9 mouse cellular contexts compared by ENCODE assay signal in the genomic region with DNA sequence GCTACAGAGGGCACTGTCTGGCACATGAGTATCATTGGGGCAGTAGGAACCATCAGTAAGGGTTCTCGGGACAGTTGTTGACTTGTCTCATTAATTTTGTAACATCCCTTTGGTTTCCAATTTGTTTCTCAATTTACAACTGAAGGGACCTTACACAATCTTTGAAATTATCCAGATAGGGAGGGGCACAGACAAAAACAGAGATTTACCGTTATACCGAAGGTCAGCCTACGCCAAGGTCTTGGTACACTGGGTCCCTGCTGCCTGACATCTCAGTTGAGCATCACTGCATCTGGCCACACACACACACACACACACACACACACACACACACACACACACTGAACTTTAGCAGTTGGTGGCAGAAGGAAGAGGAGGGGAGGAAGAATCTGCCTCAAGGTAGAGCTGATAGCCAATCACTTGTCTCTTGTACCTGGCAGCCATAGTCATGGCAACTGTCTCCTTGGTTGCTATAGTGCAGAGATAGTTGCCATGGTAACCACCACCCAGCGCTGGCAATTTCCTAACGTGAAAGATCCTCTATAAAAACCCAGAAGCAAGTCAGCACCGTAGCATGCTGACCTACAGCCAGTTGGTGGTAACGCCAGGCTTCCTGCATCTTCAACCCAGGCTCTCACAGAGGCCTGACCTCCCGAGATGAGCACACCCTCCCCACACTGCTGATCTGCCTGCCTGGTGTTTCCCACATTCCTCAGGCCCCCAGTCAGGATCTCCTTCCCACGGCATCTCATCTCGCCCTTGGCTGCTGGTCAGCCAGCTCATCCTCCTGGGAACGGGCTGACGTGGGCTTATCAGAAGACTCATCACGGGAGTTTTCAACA. TPM values are rescaled to one million over a fixed set of nuclear protein-coding genes. Genes with fewer than 3 reads are reported as not detected.
A peak's percentile ranks its signal among the peaks of the same experiment; 100 is the strongest.
DNase-seq lines count a peak whose midpoint lies in the region; ATAC-seq and TF ChIP-seq lines count a peak whose summit lies in the region.
"Had no signal": no experiment of that assay in that cellular context is flagged by ENCODE, and none has a peak within 500 bp of the region (broad histone marks: within the 10 kb centered on the region; RNA-seq: fewer than 3 reads in every experiment).

No protein-coding gene starts in this region.

- WGBS in kidney, adult 2 months: 46% methylated on average over 14 of the region's 14 CpGs
- WGBS in embryonic facial prominence, embryonic 15.5 days: 46% methylated on average over 14 of the region's 14 CpGs
- WGBS in hindbrain, embryonic 10.5 days: 51% methylated on average over 14 of the region's 14 CpGs

- 0 out of 2 replicates have a peak, but pooled peaks have one; percentile 25 for ATAC-seq in embryonic facial prominence, embryonic 15.5 days (ENCODE audit: insufficient number of reproducible peaks, low FRiP score, low TSS enrichment, low read depth)

- DNase-seq in kidney, adult 2 months: peak; percentile 48
- no peak for DNase-seq in kidney, adult 11 months
- peak; percentile 23 for DNase-seq in MEL-GATA-1-ER (ENCODE audit: extremely low read depth, low read depth)
- no peak for DNase-seq in hindbrain, embryonic 10.5 days (ENCODE audit: low spot score)
- DNase-seq in left cerebral cortex, postnatal 25 days (ENCODE audit: low spot score in 2 of 2): peak; percentile 83 to 93
- DNase-seq in right cerebral cortex, postnatal 36 days (ENCODE audit: low spot score in 2 of 2): peak; percentile 74 to 82
- no peak for DNase-seq in ovary, postnatal 14 days (ENCODE audit: low spot score)

- no peaks in the 10 kb centered on the region for H3K27me3 ChIP-seq in kidney, adult 2 months (replicated peaks; ENCODE audit: control insufficient read depth, insufficient read depth, low read length)
- no peaks in the 10 kb centered on the region for H3K27me3 ChIP-seq in embryonic facial prominence, embryonic 15.5 days
- H3K27me3 ChIP-seq in hindbrain, embryonic 10.5 days (ENCODE audit: insufficient read depth, poor library complexity, severe bottlenecking): no peaks in the 10 kb centered on the region

- TF ChIP-seq CTCF in kidney, adult 2 months (conservative IDR thresholded peaks at IDR 0.05; ENCODE audit: insufficient read depth, insufficient read length, low read depth, low read length): no peak

- no peaks in the 10 kb centered on the region for H3K4me1 ChIP-seq in kidney, adult 2 months (ENCODE audit: control insufficient read depth, insufficient read depth, low read length)
- 0 out of 2 replicates have a peak, but pooled peaks cover 3% of the 10 kb centered on the region for H3K4me1 ChIP-seq in embryonic facial prominence, embryonic 15.5 days
- H3K4me1 ChIP-seq in hindbrain, embryonic 10.5 days (replicated peaks): peaks cover 26% of the 10 kb centered on the region

- H3K4me3 ChIP-seq in kidney, adult 2 months (ENCODE audit: insufficient read depth, low read depth, low read length): no peak overlapping the region
- no peak overlapping the region for H3K4me3 ChIP-seq in embryonic facial prominence, embryonic 15.5 days (replicated peaks)
- H3K4me3 ChIP-seq in hindbrain, embryonic 10.5 days: no peak overlapping the region

- intact Hi-C loops in left cerebral cortex, postnatal 25 days (cut with DNase I): no loop called here

- no peaks in the 10 kb centered on the region for H3K36me3 ChIP-seq in kidney, adult 2 months (ENCODE audit: control insufficient read depth, insufficient read depth, low read length)
- no peaks in the 10 kb centered on the region for H3K36me3 ChIP-seq in embryonic facial prominence, embryonic 15.5 days
- no peaks in the 10 kb centered on the region for H3K36me3 ChIP-seq in hindbrain, embryonic 10.5 days

- no peak overlapping the region for H3K4me2 ChIP-seq in embryonic facial prominence, embryonic 15.5 days (replicated peaks)

- no peak overlapping the region for H3K9ac ChIP-seq in embryonic facial prominence, embryonic 15.5 days

- no peaks in the 10 kb centered on the region for H3K9me3 ChIP-seq in embryonic facial prominence, embryonic 15.5 days (replicated peaks)
- H3K9me3 ChIP-seq in hindbrain, embryonic 10.5 days: no peaks in the 10 kb centered on the region

- TF ChIP-seq POLR2A in kidney, adult 2 months (IDR thresholded peaks at IDR 0.05; ENCODE audit: low read depth, low read length): no peak

- H3K27ac ChIP-seq in kidney, adult 2 months (ENCODE audit: insufficient read depth, low read depth, low read length): no peak overlapping the region
- H3K27ac ChIP-seq in embryonic facial prominence, embryonic 15.5 days (replicated peaks): no peak overlapping the region
- peak overlapping the region; percentile 29; the same call in 1 of the 2 replicates for H3K27ac ChIP-seq in hindbrain, embryonic 10.5 days

RNA-seq across cellular contexts. Expression of a gene that starts 15.2 kb away (rescaled TPM):
- polyA plus RNA-seq in kidney, adult 2 months (2012; rRNA removed): 129 and 161 TPM in 2 replicates
- polyA plus RNA-seq in embryonic facial prominence, embryonic 15.5 days (2015; fragmentation: Nextera tagmentation; extraction: Ambion mirVana): 130 and 137 TPM in 2 replicates
- 103 and 134 TPM in 2 replicates for polyA plus RNA-seq in hindbrain, embryonic 10.5 days (2016; fragmentation: Nextera tagmentation; extraction: Ambion mirVana)
- total RNA-seq in left cerebral cortex, postnatal 25 days (2021): 10 to 100 TPM; 73.1 to 85.4 TPM

RNA-seq across cellular contexts. Expression of a gene that starts 27.3 kb away (rescaled TPM):
- polyA plus RNA-seq in kidney, adult 2 months (2012; rRNA removed): 10.5 and 13.5 TPM in 2 replicates
- polyA plus RNA-seq in embryonic facial prominence, embryonic 15.5 days (2015; fragmentation: Nextera tagmentation; extraction: Ambion mirVana): 5.0 and 5.3 TPM in 2 replicates
- polyA plus RNA-seq in hindbrain, embryonic 10.5 days (2016; fragmentation: Nextera tagmentation; extraction: Ambion mirVana): 0.35 and 0.37 TPM in 2 replicates
- total RNA-seq in left cerebral cortex, postnatal 25 days (2021): 1 to 10 TPM; 1.1 TPM

RNA-seq across cellular contexts. Expression of a gene that starts 31.2 kb away (rescaled TPM):
- polyA plus RNA-seq in kidney, adult 2 months (2012; rRNA removed): 1.0 TPM in 1 of 2 replicates, not detected in the other
- 1.5 and 3.4 TPM in 2 replicates for polyA plus RNA-seq in embryonic facial prominence, embryonic 15.5 days (2015; fragmentation: Nextera tagmentation; extraction: Ambion mirVana)
- not detected in 2 replicates for polyA plus RNA-seq in hindbrain, embryonic 10.5 days (2016; fragmentation: Nextera tagmentation; extraction: Ambion mirVana)
- not detected for total RNA-seq in left cerebral cortex, postnatal 25 days (2021)
- polyA plus RNA-seq: neural tube, embryonic 11.5 days had no signal

RNA-seq across cellular contexts. Expression of a gene that starts 32.7 kb away (rescaled TPM):
- 8.4 and 10.1 TPM in 2 replicates for polyA plus RNA-seq in kidney, adult 2 months (2012; rRNA removed)
- 24.7 and 27.3 TPM in 2 replicates for polyA plus RNA-seq in embryonic facial prominence, embryonic 15.5 days (2015; fragmentation: Nextera tagmentation; extraction: Ambion mirVana)
- 41.1 and 48.7 TPM in 2 replicates for polyA plus RNA-seq in hindbrain, embryonic 10.5 days (2016; fragmentation: Nextera tagmentation; extraction: Ambion mirVana)
- 10 to 100 TPM; 21.3 to 24.5 TPM for total RNA-seq in left cerebral cortex, postnatal 25 days (2021)

RNA-seq across cellular contexts. Expression of a gene that starts 50.0 kb away (rescaled TPM):
- 0.27 and 0.52 TPM in 2 replicates for polyA plus RNA-seq in kidney, adult 2 months (2012; rRNA removed)
- polyA plus RNA-seq in embryonic facial prominence, embryonic 15.5 days (2015; fragmentation: Nextera tagmentation; extraction: Ambion mirVana): not detected in 2 replicates
- polyA plus RNA-seq in hindbrain, embryonic 10.5 days (2016; fragmentation: Nextera tagmentation; extraction: Ambion mirVana): not detected in 2 replicates
- total RNA-seq in left cerebral cortex, postnatal 25 days (2021): not detected
- polyA plus RNA-seq: neural tube, embryonic 11.5 days had no signal

Comparison
In these comparisons a context has a peak if more than half of its experiments do, and no peak if none do; other contexts are left out.
1. DNase-seq: peak in kidney, adult 2 months (single experiment), MEL-GATA-1-ER (single experiment), left cerebral cortex, postnatal 25 days (2 of 2) and right cerebral cortex, postnatal 36 days (2 of 2); none in kidney, adult 11 months (single experiment), hindbrain, embryonic 10.5 days (single experiment) and ovary, postnatal 14 days (single experiment).